Mouse (Mus musculus) heart, postnatal 25 days (tissue): ENCODE results near the gene Arl14ep. TPM values are rescaled to one million over a fixed set of nuclear protein-coding genes. Genes with fewer than 3 reads are reported as not detected.

ENCODE experiments used
- DNase-seq: peaks from one replicate; pipeline ENCODE4 v3.0.0; 2022; ENCODE audit warnings: low spot score
- intact Hi-C: fragments of 180-260 bp; cut with DNase I; formaldehyde crosslinking; loops from one replicate; pipeline ENCODE4 v1.15.1; 2025
- total RNA-seq, 2 experiments: library from RNA; stranded (reverse); gene quantifications; 2 replicates each; pipeline ENCODE4 v1.2.3; 2021

Arl14ep gene
- total RNA-seq, 2 experiments from 2014 or later = 10.4 to 11.0 TPM

GRCm38 (mm10) chr2:106956146-106956545 is 18.1 kb downstream of the Arl14ep start:
- intact Hi-C loops = loop anchor here (5.0 to 10.0 kb wide), 3 partner anchors 264 to 761 kb away; partner anchors contain the start of gene Mpped2
- DNase-seq = no peak

- intact Hi-C loops = loop anchor here (1.0 to 10.0 kb wide), 4 partner anchors 263 to 761 kb away; partner anchors contain the start of gene Mpped2
- no peak for DNase-seq
Measured at GRCm38 (mm10) chr2:106955621-106956020, 18.6 kb downstream of the Arl14ep start.

- intact Hi-C loops = loop anchor here (1.0 to 10.0 kb wide), 4 partner anchors 263 to 760 kb away; partner anchors contain the start of gene Mpped2
- DNase-seq = no peak
Measured at GRCm38 (mm10) chr2:106954975-106955374, 19.2 kb downstream of the Arl14ep start.

GRCm38 (mm10) chr2:106942451-106942850 is 31.8 kb downstream of the Arl14ep start:
- no peak for DNase-seq
- intact Hi-C loops = no loop called here

GRCm38 (mm10) chr2:106935681-106936080 is 38.5 kb downstream of the Arl14ep start:
- no peak for DNase-seq
- intact Hi-C loops = no loop called here

GRCm38 (mm10) chr2:106929906-106930305 is 44.3 kb downstream of the Arl14ep start:
- no peak for DNase-seq
- intact Hi-C loops = no loop called here

Other genes starting within 250 kb of the Arl14ep start
- gene Fshb, start 85.2 kb upstream of the Arl14ep start, total RNA-seq = not detected